ENCODE assay signal across 29 mouse cellular contexts in the genomic region with DNA sequence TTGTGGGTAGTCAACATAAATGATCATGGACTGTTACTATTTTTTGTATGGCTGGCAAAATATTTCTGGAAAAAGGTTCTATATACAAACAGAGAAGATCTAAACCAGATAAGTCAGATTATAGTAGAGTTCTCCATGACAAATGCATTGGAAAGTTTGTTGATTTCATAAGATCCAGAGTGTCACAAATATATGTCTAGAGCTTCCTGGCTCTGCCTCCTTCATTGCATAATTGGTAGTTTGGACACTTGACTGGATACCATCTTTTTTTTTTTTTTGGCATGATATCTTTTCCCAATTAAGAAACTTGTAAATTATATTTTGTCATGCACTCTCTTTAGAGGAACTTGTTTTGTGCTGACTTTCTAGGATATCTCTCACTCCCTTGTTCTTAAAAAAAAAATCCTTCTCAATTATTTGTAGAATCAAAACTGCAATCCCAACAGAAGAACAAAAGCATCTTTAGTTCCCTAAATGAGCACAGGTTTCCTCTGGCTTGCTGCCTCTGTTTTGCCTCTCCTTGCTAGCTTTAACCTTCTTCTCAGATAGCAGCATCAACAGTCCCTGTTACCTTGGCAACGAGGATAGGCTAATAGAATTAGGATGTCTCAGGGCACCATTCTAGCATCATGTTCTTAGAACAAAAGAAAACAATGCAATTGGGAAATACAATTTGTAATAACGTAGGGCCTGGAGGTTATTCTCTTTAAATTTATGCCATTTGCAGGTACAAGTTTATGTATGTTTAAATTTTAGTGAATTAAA. TPM values are rescaled to one million over a fixed set of nuclear protein-coding genes. Genes with fewer than 3 reads are reported as not detected.
DNase-seq lines count a peak whose midpoint lies in the region; ATAC-seq and TF ChIP-seq lines count a peak whose summit lies in the region.
"Had no signal": no experiment of that assay in that cellular context is flagged by ENCODE, and none has a peak within 500 bp of the region (broad histone marks: within the 10 kb centered on the region; RNA-seq: fewer than 3 reads in every experiment).

No protein-coding gene starts in this region.

- H3K4me3 ChIP-seq in forebrain, postnatal 0 days (ENCODE audit: low read depth, low read length): no peak overlapping the region
- H3K4me3 ChIP-seq in forebrain, embryonic 13.5 days: no peak overlapping the region
- H3K4me3 ChIP-seq in midbrain, postnatal 0 days (ENCODE audit: low read depth, low read length): no peak overlapping the region
- H3K4me3 ChIP-seq in kidney, embryonic 15.5 days (replicated peaks): no peak overlapping the region
- H3K4me3 ChIP-seq in limb, embryonic 10.5 days: no peak overlapping the region
- H3K4me3 ChIP-seq: embryonic facial prominence, embryonic 13.5 days; forebrain, embryonic 12.5 days; liver, embryonic 15.5 days; megakaryocyte, embryonic 14.5 days; myocyte had no signal

- 52% methylated on average over 2 of the region's 2 CpGs for WGBS in forebrain, postnatal 0 days
- 54% methylated on average over 2 of the region's 2 CpGs for WGBS in forebrain, embryonic 13.5 days
- WGBS in midbrain, postnatal 0 days: 19% methylated on average over 2 of the region's 2 CpGs
- WGBS in kidney, embryonic 15.5 days: 80% methylated on average over 2 of the region's 2 CpGs
- 82% methylated on average over 2 of the region's 2 CpGs for WGBS in limb, embryonic 10.5 days

- TF ChIP-seq CTCF in forebrain, postnatal 0 days (IDR thresholded peaks at IDR 0.05; ENCODE audit: low read depth): no peak
- no peak for TF ChIP-seq CTCF in brain, embryonic 14.5 days (IDR thresholded peaks at IDR 0.05; ENCODE audit: borderline replicate concordance, extremely low read depth, insufficient read depth, insufficient read length)
- no peak for TF ChIP-seq CTCF in midbrain, postnatal 0 days (IDR thresholded peaks at IDR 0.05)

- ATAC-seq in forebrain, postnatal 0 days: peak; percentile 65; the same call in 1 of the 2 replicates
- no peak for ATAC-seq in forebrain, embryonic 13.5 days
- ATAC-seq in granulocyte monocyte progenitor cell, adult 5-6 weeks (replicated peaks; ENCODE audit: poor library complexity, severe bottlenecking): peak; percentile 65
- peak; percentile 56; the same call in 1 of the 2 replicates for ATAC-seq in midbrain, postnatal 0 days (ENCODE audit: low FRiP score)
- ATAC-seq in kidney, embryonic 15.5 days (replicated peaks; ENCODE audit: low FRiP score): no peak
- ATAC-seq: activated CD4-positive, CD25-positive, alpha-beta regulatory T cell, adult 4 months; lung, postnatal 0 days; Patski had no signal

- no peak overlapping the region for H3K4me2 ChIP-seq in forebrain, postnatal 0 days (ENCODE audit: low read depth)
- no peak overlapping the region for H3K4me2 ChIP-seq in forebrain, embryonic 13.5 days
- no peak overlapping the region for H3K4me2 ChIP-seq in midbrain, postnatal 0 days (ENCODE audit: low read depth, low read length, poor library complexity, severe bottlenecking)
- no peak overlapping the region for H3K4me2 ChIP-seq in kidney, embryonic 15.5 days
- H3K4me2 ChIP-seq: embryonic facial prominence, embryonic 13.5 days; forebrain, embryonic 12.5 days; liver, embryonic 15.5 days had no signal

- DNase-seq in forebrain, postnatal 0 days: no peak
- DNase-seq in brain, embryonic 14.5 days (ENCODE audit: low read depth): peak; percentile 74
- DNase-seq in midbrain, postnatal 0 days (ENCODE audit: low spot score): peak; percentile 71
- no peak for DNase-seq in limb, embryonic 10.5 days (ENCODE audit: low spot score)
- DNase-seq: adrenal gland, postnatal 25 days; cerebellum, postnatal 10 days; heart, adult 18-20 months; heart, postnatal 4 days; kidney, adult 11 months; kidney, postnatal 25 days; layer of hippocampus, adult 9-11 months; right cerebral cortex, adult 18-20 months had no signal

- H3K4me1 ChIP-seq in forebrain, postnatal 0 days (ENCODE audit: insufficient read depth): no peaks in the 10 kb centered on the region
- H3K4me1 ChIP-seq in forebrain, embryonic 13.5 days: no peaks in the 10 kb centered on the region
- no peaks in the 10 kb centered on the region for H3K4me1 ChIP-seq in midbrain, postnatal 0 days (ENCODE audit: insufficient read depth, low read length)
- no peaks in the 10 kb centered on the region for H3K4me1 ChIP-seq in kidney, embryonic 15.5 days
- no peaks in the 10 kb centered on the region for H3K4me1 ChIP-seq in limb, embryonic 10.5 days
- H3K4me1 ChIP-seq: embryonic facial prominence, embryonic 13.5 days; liver, embryonic 15.5 days had no signal

- H3K36me3 ChIP-seq in forebrain, postnatal 0 days (ENCODE audit: insufficient read depth): no peaks in the 10 kb centered on the region
- H3K36me3 ChIP-seq in forebrain, embryonic 13.5 days (ENCODE audit: poor library complexity, severe bottlenecking): no peaks in the 10 kb centered on the region
- H3K36me3 ChIP-seq in midbrain, postnatal 0 days (ENCODE audit: insufficient read depth, low read length): no peaks in the 10 kb centered on the region
- no peaks in the 10 kb centered on the region for H3K36me3 ChIP-seq in kidney, embryonic 15.5 days
- no peaks in the 10 kb centered on the region for H3K36me3 ChIP-seq in limb, embryonic 10.5 days
- H3K36me3 ChIP-seq: embryonic facial prominence, embryonic 13.5 days; forebrain, embryonic 12.5 days; liver, embryonic 15.5 days had no signal

- no peak overlapping the region for H3K27ac ChIP-seq in forebrain, postnatal 0 days (ENCODE audit: low read depth, low read length)
- H3K27ac ChIP-seq in forebrain, embryonic 13.5 days: no peak overlapping the region
- H3K27ac ChIP-seq in midbrain, postnatal 0 days (ENCODE audit: low read depth, low read length): no peak overlapping the region
- no peak overlapping the region for H3K27ac ChIP-seq in kidney, embryonic 15.5 days
- no peak overlapping the region for H3K27ac ChIP-seq in limb, embryonic 10.5 days
- H3K27ac ChIP-seq: embryonic facial prominence, embryonic 13.5 days; forebrain, embryonic 12.5 days; liver, embryonic 15.5 days had no signal

- no peaks in the 10 kb centered on the region for H3K9me3 ChIP-seq in forebrain, postnatal 0 days (ENCODE audit: low read length)
- no peaks in the 10 kb centered on the region for H3K9me3 ChIP-seq in forebrain, embryonic 13.5 days (replicated peaks)
- no peaks in the 10 kb centered on the region for H3K9me3 ChIP-seq in midbrain, postnatal 0 days (ENCODE audit: low read length)
- no peaks in the 10 kb centered on the region for H3K9me3 ChIP-seq in kidney, embryonic 15.5 days (replicated peaks)
- H3K9me3 ChIP-seq in limb, embryonic 10.5 days (replicated peaks): no peaks in the 10 kb centered on the region
- H3K9me3 ChIP-seq: embryonic facial prominence, embryonic 13.5 days; forebrain, embryonic 12.5 days; liver, embryonic 15.5 days; megakaryocyte, embryonic 14.5 days had no signal

- H3K27me3 ChIP-seq in forebrain, postnatal 0 days (ENCODE audit: insufficient read depth, low read length): no peaks in the 10 kb centered on the region
- H3K27me3 ChIP-seq in forebrain, embryonic 13.5 days: no peaks in the 10 kb centered on the region
- H3K27me3 ChIP-seq in midbrain, postnatal 0 days (ENCODE audit: insufficient read depth, low read length): no peaks in the 10 kb centered on the region
- no peaks in the 10 kb centered on the region for H3K27me3 ChIP-seq in kidney, embryonic 15.5 days
- H3K27me3 ChIP-seq in limb, embryonic 10.5 days (ENCODE audit: low read depth, poor library complexity, severe bottlenecking): no peaks in the 10 kb centered on the region
- H3K27me3 ChIP-seq: embryonic facial prominence, embryonic 13.5 days; forebrain, embryonic 12.5 days; liver, embryonic 15.5 days had no signal

- no peak for TF ChIP-seq POLR2A in brain, embryonic 14.5 days (IDR thresholded peaks at IDR 0.05; ENCODE audit: borderline replicate concordance, extremely low read depth, insufficient read depth, insufficient read length, poor library complexity, severe bottlenecking)

- H3K9ac ChIP-seq in forebrain, postnatal 0 days: no peak overlapping the region
- H3K9ac ChIP-seq in forebrain, embryonic 13.5 days: no peak overlapping the region
- no peak overlapping the region for H3K9ac ChIP-seq in midbrain, postnatal 0 days (replicated peaks; ENCODE audit: low read length, poor library complexity, severe bottlenecking)
- no peak overlapping the region for H3K9ac ChIP-seq in kidney, embryonic 15.5 days
- H3K9ac ChIP-seq: embryonic facial prominence, embryonic 13.5 days; forebrain, embryonic 12.5 days; liver, embryonic 15.5 days had no signal

RNA-seq across cellular contexts. Expression of a gene that starts 4.8 kb away (rescaled TPM):
- total RNA-seq in forebrain, postnatal 0 days (2014; rRNA removed): not detected in 2 replicates
- polyA plus RNA-seq in forebrain, postnatal 0 days (2015; fragmentation: Nextera tagmentation; extraction: Ambion mirVana): not detected in 2 replicates
- not detected in 2 replicates for polyA plus RNA-seq in forebrain, embryonic 13.5 days (2015; fragmentation: Nextera tagmentation; extraction: Ambion mirVana)
- polyA plus RNA-seq in brain, embryonic 14.5 days (2012; rRNA removed): 0.06 TPM in 1 of 2 replicates, not detected in the other
- total RNA-seq in granulocyte monocyte progenitor cell, adult 5-6 weeks (2014; fragmentation: Nextera tagmentation): not detected in 2 replicates
- total RNA-seq in granulocyte monocyte progenitor cell, adult 5-6 weeks (2017): not detected in 2 replicates
- not detected in 2 replicates for total RNA-seq in midbrain, postnatal 0 days (2014; rRNA removed)
- polyA plus RNA-seq in midbrain, postnatal 0 days (2015; fragmentation: Nextera tagmentation; extraction: Ambion mirVana): not detected in 2 replicates
- not detected in 2 replicates for polyA plus RNA-seq in kidney, embryonic 15.5 days (2015; fragmentation: Nextera tagmentation; extraction: Ambion mirVana)
- not detected in 2 replicates for polyA plus RNA-seq in limb, embryonic 10.5 days (2016; fragmentation: Nextera tagmentation; extraction: Ambion mirVana)
- total RNA-seq: adrenal gland, postnatal 25 days; gastrocnemius, adult 18-20 months; heart, adult 18-20 months; heart, postnatal 4 days; left cerebral cortex, postnatal 10 days had no signal
- polyA plus RNA-seq: C2C12; embryonic facial prominence, embryonic 13.5 days; forebrain, embryonic 12.5 days; heart, embryonic 14.5 days; limb, embryonic 14.5 days; liver, embryonic 15.5 days; lung, postnatal 0 days; myocyte; Patski; small intestine, adult 2 months had no signal

Comparison
In these comparisons a context has a peak if more than half of its experiments do, and no peak if none do; other contexts are left out.
1. ATAC-seq: peak in forebrain, postnatal 0 days (single experiment), granulocyte monocyte progenitor cell, adult 5-6 weeks (single experiment) and midbrain, postnatal 0 days (single experiment); none in forebrain, embryonic 13.5 days (single experiment) and kidney, embryonic 15.5 days (single experiment).
2. DNase-seq: peak in brain, embryonic 14.5 days (single experiment) and midbrain, postnatal 0 days (single experiment); none in forebrain, postnatal 0 days (single experiment) and limb, embryonic 10.5 days (single experiment).